Mouse (Mus musculus) megakaryocyte, embryonic 14.5 days (primary cell): ENCODE data around the gene Morn3.

Experiments used
- FLI1 ChIP-seq: IDR thresholded peaks from 2 replicates; pipeline ENCODE4 v1.6.1; 2012; ENCODE audit warnings: low read length, inconsistent platforms, mixed read lengths
- GATA1 ChIP-seq: IDR thresholded peaks from 3 replicates; pipeline ENCODE4 v1.6.1; 2012; ENCODE audit warnings: mixed read lengths, low read length, inconsistent platforms, borderline replicate concordance

GRCm38 (mm10) chr5:123080510-123080909 is 33.7 kb upstream of the Morn3 start:
- TF ChIP-seq GATA1, result no peak
- no peak for TF ChIP-seq FLI1
